Mouse (Mus musculus): ENCODE measurements around the gene Hes6.
A peak's percentile ranks its signal among the peaks of the same experiment; 100 is the strongest.

Gene Hes6

GRCm38 (mm10) chr1:91398260-91399062 lies 15.4 kb downstream of the Hes6 start, which contains the start of gene Ilkap:
TSS of gene Ilkap (minus strand) at chr1:91398815.
- DNase-seq, result peak; percentile 69 to 74

DNA sequence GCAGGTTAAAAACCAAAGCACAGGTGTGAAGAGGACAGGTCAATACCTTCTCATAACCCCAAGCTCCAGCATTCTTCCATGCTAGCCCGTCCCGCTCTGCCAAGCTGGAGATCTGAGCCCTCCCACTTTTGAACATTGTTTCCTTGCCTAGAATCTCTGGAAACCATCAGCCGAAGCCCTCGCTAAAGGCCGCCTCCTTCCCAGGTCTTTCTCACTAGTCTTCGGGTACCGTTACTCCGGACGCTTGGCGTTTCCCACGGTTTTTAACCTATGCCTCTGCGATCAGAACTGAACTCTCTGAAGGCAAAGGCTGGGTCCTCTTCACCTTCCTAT lies 15.9 kb downstream of the Hes6 start:
- DNase-seq, result peak in 1 of 2 experiments; percentile 7

DNA sequence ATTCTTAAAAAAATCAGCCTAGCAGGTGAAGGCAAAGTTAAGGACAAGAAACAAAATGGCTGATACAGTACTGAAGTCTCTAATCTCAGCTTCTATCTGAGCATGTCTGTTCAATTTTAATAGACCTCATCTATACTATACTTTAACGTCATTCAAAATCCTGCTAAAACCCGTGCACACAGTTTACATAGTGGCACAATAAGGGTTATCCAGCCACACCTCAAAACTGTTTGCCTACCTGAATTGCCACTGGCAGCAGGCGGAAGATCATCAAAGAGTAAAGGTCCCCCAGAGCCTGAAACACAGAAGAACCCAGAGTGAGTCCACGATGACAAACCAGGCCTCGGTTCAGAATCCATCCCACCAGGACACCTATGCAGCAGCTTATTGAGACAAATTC lies 23.5 kb downstream of the Hes6 start:
- no peak for DNase-seq

- DNase-seq, result no peak
Observed at GRCm38 (mm10) chr1:91381091-91381471, 32.8 kb downstream of the Hes6 start.

- peak; percentile 33 to 75 for DNase-seq
Observed at GRCm38 (mm10) chr1:91380453-91381090, 33.3 kb downstream of the Hes6 start.

DNA sequence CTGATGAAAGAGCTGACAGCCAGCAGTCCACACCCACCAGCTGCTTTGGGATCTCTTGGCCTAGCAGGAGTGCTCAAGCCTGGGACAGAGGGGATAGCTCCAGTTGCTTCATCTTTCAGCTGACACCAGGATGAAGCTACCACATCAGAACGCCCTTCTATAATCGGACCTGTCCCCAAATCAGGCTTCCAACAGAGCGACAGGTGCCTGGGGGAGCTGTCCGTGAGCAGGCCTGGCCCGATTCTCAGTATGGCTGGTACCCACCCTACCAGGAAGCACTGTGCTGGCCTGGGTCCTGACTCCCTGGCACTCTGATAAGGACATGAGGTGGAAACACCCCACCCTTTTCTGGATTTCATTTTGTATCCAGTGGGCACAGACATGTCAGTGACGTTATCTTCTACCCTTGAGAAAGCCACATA lies 40.4 kb downstream of the Hes6 start:
- DNase-seq, result no peak

DNA sequence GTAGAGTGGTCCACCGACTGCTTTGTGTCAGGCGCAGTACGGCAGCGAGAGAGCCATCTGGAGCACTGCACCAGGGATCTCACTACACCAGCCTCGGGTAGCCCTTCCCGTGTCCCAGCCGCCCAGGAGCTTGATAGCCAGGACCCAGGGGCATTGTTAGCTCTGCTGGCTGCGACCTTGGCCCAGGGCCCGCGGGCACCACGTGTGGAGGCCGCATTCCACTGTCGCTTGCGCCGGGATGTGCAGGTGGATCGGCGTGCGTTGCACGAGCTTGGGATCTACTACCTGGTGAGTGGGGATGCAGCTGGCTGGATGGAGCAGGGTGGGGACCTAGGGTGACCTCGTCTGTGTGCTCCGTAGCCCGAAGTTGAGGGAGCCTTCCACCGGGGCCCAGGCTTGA lies 43.8 kb downstream of the Hes6 start:
- no peak for DNase-seq

DNA sequence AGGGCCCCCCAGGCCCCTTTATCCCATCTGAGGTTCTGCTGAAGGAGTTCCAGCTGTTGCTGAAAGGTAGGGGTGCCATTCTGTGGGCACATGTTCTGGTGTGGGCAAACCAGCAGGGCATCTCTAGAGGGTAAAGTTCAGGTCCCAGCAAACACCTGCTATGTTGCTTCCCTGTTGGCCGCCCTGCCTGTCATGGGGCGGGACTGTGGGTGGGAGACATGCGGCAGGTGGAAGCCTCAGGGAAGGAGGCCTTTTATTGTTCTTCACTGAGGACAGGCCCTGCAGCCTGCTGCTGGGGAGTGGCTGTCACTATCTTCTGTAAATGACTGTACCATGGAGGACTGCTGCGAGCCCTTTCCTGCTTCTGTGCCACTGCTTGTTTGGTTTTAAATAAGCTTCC lies 44.4 kb downstream of the Hes6 start:
- no peak for DNase-seq

DNA sequence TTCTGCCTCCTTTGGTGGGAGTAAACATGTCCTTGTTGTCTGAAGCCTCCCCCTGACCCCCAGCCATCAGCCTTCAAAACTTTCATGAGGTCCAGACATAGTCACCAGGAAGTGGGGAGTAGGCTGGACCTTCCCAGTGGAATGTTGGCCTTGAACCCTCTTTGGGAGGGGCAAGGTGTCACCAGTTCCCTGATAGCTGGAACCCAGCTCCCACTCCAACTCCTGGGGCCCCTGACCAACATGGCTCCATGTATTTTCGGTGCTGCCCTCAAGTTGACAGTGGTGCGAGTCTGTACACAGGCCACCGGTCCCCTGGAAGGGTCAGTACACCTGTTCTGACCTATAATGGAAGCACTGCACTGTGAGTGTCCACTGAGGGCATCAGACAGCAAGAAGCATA lies 46.5 kb downstream of the Hes6 start:
- DNase-seq, result no peak

- peak; percentile 47 to 75 for DNase-seq
Observed at GRCm38 (mm10) chr1:91366215-91367108, 47.4 kb downstream of the Hes6 start, which contains the start of gene Erfe. TSS of gene Erfe (plus strand) at chr1:91366430.

DNA sequence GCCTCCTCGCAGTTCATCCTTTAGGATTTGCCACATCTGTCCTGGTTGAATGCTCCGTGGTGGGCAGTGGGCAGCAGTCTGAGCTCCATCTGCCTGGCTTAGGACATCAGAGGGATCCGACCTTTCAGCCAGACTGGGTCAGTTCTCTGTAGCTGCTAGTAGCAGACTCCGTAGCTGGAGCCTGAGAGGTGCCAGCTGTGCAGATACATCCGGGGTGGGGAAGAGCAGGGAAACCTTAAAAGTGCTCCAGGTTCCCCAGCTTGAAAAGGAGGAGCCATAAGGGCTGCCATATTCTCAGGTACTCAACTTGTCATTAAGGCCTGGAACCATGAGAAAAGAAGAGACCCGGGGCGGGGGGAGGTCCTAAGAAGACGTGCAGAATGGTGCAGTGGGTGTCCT lies 48.0 kb downstream of the Hes6 start:
- DNase-seq, result no peak

DNA sequence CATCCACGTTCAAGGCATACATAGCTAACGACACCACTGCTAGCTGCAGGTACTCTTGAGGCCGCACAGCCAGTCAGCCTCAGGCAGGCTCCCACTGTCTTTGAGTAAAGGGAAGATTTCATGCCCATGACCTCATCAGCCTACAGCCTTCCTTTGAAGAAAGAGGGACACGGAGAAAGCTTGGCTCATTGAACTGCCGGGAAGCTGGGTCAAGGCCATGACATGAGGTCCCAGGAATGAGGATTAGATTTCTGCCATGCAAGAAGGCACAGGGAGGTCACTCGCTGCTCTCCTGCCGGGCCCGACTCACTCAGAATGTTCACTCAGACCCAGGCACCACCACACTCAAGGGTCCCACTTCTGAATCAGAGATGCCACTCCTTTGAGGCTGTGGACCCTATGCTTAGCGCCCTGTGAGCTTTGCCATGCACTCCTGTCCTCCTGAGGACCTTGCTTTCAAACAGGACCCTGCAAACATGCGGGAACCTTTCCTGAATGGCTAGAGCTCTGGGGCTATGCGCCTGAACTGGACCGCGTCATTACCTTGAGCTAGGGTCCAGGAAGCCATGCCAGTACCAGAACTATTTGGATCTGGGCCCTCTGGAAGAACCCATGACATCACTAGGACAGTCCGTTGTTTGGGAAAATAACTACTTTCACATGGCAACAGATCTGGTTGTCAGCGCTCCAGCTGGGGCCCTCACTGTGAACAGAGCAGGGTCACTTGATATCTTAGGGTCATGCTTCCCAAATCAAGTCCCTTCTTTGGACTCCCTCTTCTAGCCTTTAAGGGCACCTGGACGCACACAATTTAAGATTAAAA lies 48.8 kb downstream of the Hes6 start:
- no peak for DNase-seq

- DNase-seq, result no peak
Observed at GRCm38 (mm10) chr1:91362113-91362512, 51.7 kb downstream of the Hes6 start.
